Mouse (Mus musculus) liver, adult 2 months (tissue): ENCODE results near the gene Rpl41. TPM values are rescaled to one million over a fixed set of nuclear protein-coding genes. Genes with fewer than 3 reads are reported as not detected.

ENCODE experiments used
- DNase-seq: peaks from one replicate; pipeline ENCODE4 v3.0.0-alpha.2; 2011; ENCODE audit warnings: low read depth, low spot score; ENCODE audit errors: extremely low read depth
- H3K27ac ChIP-seq: fragments of 200-500 bp; replicated peaks from 2 replicates; pipeline ENCODE4 v1.5.1; 2012; ENCODE audit warnings: low read depth, mild to moderate bottlenecking, control low read depth, inconsistent platforms, low read length; ENCODE audit not compliant: insufficient read depth
- H3K27me3 ChIP-seq: fragments of 200-500 bp; 2 replicates; pipeline ENCODE4 v1.6.1; 2012; ENCODE audit warnings: mild to moderate bottlenecking, moderate library complexity, low read length, inconsistent platforms; ENCODE audit not compliant: control insufficient read depth, insufficient read depth
- H3K36me3 ChIP-seq: fragments of 200-500 bp; 2 replicates; pipeline ENCODE4 v1.6.1; 2012; ENCODE audit warnings: low read length, inconsistent platforms; ENCODE audit not compliant: control insufficient read depth, insufficient read depth
- H3K4me1 ChIP-seq: fragments of 200-500 bp; 2 replicates; pipeline ENCODE4 v1.6.1; 2011; ENCODE audit warnings: low read length; ENCODE audit not compliant: control insufficient read depth, insufficient read depth
- H3K4me3 ChIP-seq: fragments of 200-500 bp; 2 replicates; pipeline ENCODE4 v1.5.1; 2011; ENCODE audit warnings: low read depth, mild to moderate bottlenecking, control low read depth, low read length, moderate library complexity; ENCODE audit not compliant: insufficient read depth
- H3K79me2 ChIP-seq: fragments of 200-500 bp; 2 replicates; pipeline ENCODE4 v1.6.1; 2012; ENCODE audit warnings: inconsistent platforms, mild to moderate bottlenecking, low read length, moderate library complexity; ENCODE audit not compliant: control insufficient read depth, insufficient read depth
- H3K9ac ChIP-seq: fragments of 200-500 bp; 2 replicates; pipeline ENCODE4 v1.6.1; 2012; ENCODE audit warnings: low read depth, mild to moderate bottlenecking, control low read depth, inconsistent platforms, low read length
- CTCF ChIP-seq: fragments of 200-500 bp; IDR thresholded peaks from 2 replicates; pipeline ENCODE4 v1.5.1; 2011; ENCODE audit warnings: low read depth, low read length, control low read depth
- POLR2A ChIP-seq: fragments of 200-500 bp; IDR thresholded peaks from 2 replicates; pipeline ENCODE4 v1.6.1; 2011; ENCODE audit warnings: low read length, control low read depth; ENCODE audit not compliant: insufficient read depth; ENCODE audit errors: extremely low read depth
- WGBS: fragments of 180-500 bp; shearing (Covaris S2); methylation state at CpG from one replicate; pipeline ENCODE4 v1.1.7; 2018; 5-methylcytosine and 5-hydroxymethylcytosine counted together
- polyA plus RNA-seq: library from polyadenylated mRNA; depleted of rRNA; stranded (reverse); fragments of >200 nt; gene quantifications from 2 replicates; pipeline ENCODE4 v1.2.3, GENCODE M21; 2012
- total RNA-seq: library from RNA; depleted of rRNA; stranded (reverse); fragments of >200 nt; gene quantifications from 2 replicates; pipeline ENCODE4 v1.2.3, GENCODE M21; 2014

The Rpl41 gene
- total and polyA plus RNA-seq, 2 experiments, result 794 to 1,015 TPM

GRCm38 (mm10) chr10:128504641-128505370, 44.3 kb downstream of the Rpl41 start:
- WGBS, result 62% methylated on average over 9 of the region's 9 CpGs

GRCm38 (mm10) chr10:128504012-128504411, 45.1 kb downstream of the Rpl41 start:
- Histone ChIP-seq H3K9ac (no peak overlapping the region), H3K4me3 (no peak overlapping the region), H3K79me2 (peaks cover 4% of the 10 kb centered on the region; the same call in 1 of the 2 replicates), H3K36me3 (no peaks in the 10 kb centered on the region), H3K27me3 (no peaks in the 10 kb centered on the region), H3K4me1 (peaks cover 15% of the 10 kb centered on the region), H3K27ac (peak overlapping the region; percentile 53)
- 41% methylated on average over 3 of the region's 3 CpGs for WGBS
- no peak for DNase-seq
- TF ChIP-seq POLR2A (no peak), CTCF (no peak)

More at GRCm38 (mm10) chr10:128504641-128505370, 44.3 kb downstream of the Rpl41 start:
- H3K4me1 ChIP-seq, result peaks cover 13% of the 10 kb centered on the region
- no peak overlapping the region for H3K4me3 ChIP-seq
- H3K9ac ChIP-seq, result peak overlapping the region; percentile 57
- H3K27ac ChIP-seq, result peak overlapping the region; percentile 53
- TF ChIP-seq CTCF (no peak), POLR2A (no peak)
- peaks cover 4% of the 10 kb centered on the region; the same call in 1 of the 2 replicates for H3K79me2 ChIP-seq
- H3K36me3 ChIP-seq, result 0 out of 2 replicates have a peak, but pooled peaks cover 2% of the 10 kb centered on the region
- no peaks in the 10 kb centered on the region for H3K27me3 ChIP-seq
- DNase-seq, result no peak

DNA sequence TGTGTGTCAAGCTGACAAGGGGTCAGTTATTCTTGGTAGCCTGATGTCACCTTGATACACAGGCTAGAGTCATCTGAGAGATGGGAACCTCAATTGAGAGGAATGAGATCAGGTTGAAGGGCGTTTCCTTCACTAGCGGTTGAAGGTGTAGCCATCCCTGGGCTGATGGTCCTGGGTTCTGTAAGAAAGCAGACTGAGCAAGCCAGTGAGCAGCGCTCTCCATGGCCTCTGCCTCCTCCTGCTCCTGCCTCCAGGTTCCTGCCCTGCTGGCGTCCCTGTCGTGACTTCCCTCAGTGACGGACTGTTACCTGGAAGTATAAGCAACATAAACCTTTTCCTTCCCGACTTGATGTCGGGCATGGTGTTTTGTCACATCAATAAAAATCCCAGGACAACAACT, 45.6 kb downstream of the Rpl41 start:
- peaks cover 15% of the 10 kb centered on the region for H3K4me1 ChIP-seq
- TF ChIP-seq CTCF (no peak), POLR2A (no peak)
- peak overlapping the region; percentile 19; the same call in 1 of the 2 replicates for H3K27ac ChIP-seq
- WGBS, result 75% methylated on average over 8 of the region's 8 CpGs
- H3K79me2 ChIP-seq, result peaks cover 4% of the 10 kb centered on the region; the same call in 1 of the 2 replicates
- H3K9ac ChIP-seq, result 0 out of 2 replicates have a peak overlapping the region, but pooled peaks have one; percentile 1
- H3K4me3 ChIP-seq, result peak overlapping the region; percentile 14; the same call in 1 of the 2 replicates
- no peaks in the 10 kb centered on the region for H3K27me3 ChIP-seq
- DNase-seq, result no peak
- no peaks in the 10 kb centered on the region for H3K36me3 ChIP-seq

- no peak for TF ChIP-seq POLR2A
- no peak for TF ChIP-seq CTCF
- 13% methylated on average over 5 of the region's 5 CpGs for WGBS
- peak overlapping the region; percentile 90 for H3K27ac ChIP-seq
- DNase-seq, result peak; percentile 98
- H3K4me3 ChIP-seq, result no peak overlapping the region
- no peaks in the 10 kb centered on the region for H3K27me3 ChIP-seq
- H3K9ac ChIP-seq, result peak overlapping the region; percentile 30; the same call in 1 of the 2 replicates
- H3K4me1 ChIP-seq, result peaks cover 16% of the 10 kb centered on the region
- H3K79me2 ChIP-seq, result peaks cover 4% of the 10 kb centered on the region; the same call in 1 of the 2 replicates
- H3K36me3 ChIP-seq, result no peaks in the 10 kb centered on the region
Observed at GRCm38 (mm10) chr10:128502341-128502740, 46.8 kb downstream of the Rpl41 start.

DNA sequence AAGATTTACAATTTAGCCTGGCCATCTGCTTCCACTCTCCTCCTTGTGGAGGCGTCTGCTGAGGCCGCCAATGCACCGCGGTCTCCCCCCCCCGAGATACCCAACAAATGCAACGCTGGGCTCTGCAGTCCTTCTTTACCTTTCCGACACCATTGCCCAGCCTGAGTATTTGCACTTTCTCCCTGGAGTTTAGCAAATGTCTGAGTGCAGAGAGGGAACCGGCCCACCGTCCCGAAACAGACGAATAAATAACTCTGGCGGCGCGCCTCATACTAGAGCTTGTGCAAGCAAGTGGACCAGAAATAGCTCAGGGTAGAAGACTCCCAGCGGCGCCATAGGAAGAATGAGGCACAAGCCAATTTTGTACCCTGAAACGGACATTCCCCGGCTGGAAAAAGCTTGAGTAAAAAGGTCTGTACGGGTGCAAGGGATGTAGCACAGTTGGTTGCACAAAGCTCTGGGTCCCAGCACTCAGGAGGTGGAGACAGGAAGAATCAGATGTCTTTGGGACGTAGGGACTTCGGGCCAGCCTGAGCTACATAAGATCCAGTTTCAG, 49.9 kb downstream of the Rpl41 start:
- WGBS, result under 1% methylated on average over 21 of the region's 21 CpGs
- TF ChIP-seq POLR2A (no peak), CTCF (no peak)
- Histone ChIP-seq H3K4me3 (peak overlapping the region; percentile 72), H3K27ac (peak overlapping the region; percentile 96), H3K9ac (peak overlapping the region; percentile 71), H3K79me2 (no peaks in the 10 kb centered on the region; the same call in 1 of the 2 replicates), H3K36me3 (no peaks in the 10 kb centered on the region), H3K4me1 (peaks cover 22% of the 10 kb centered on the region), H3K27me3 (no peaks in the 10 kb centered on the region)
- peak; percentile 50 for DNase-seq
